Mouse (Mus musculus) midbrain, postnatal 0 days (tissue): ENCODE results near the gene Gab1. TPM values are rescaled to one million over a fixed set of nuclear protein-coding genes. Genes with fewer than 3 reads are reported as not detected.

Experiments used
- ATAC-seq: fragments of 200-750 bp; cut with Nextera tagmentation; 2 replicates; pipeline ENCODE4 v1.8.0; 2017; ENCODE audit warnings: moderate number of reproducible peaks, mild to moderate bottlenecking, moderate TSS enrichment, moderate library complexity; ENCODE audit not compliant: low FRiP score
- DNase-seq: peaks from one replicate; pipeline ENCODE4 v3.0.0-alpha.2; 2015; ENCODE audit warnings: low spot score
- H3K27ac ChIP-seq: fragments of 300-500 bp; sonication (generic); 2 replicates; pipeline ENCODE4 v1.5.1; 2014; ENCODE audit warnings: low read depth, mild to moderate bottlenecking, low read length, mixed read lengths
- H3K27me3 ChIP-seq: fragments of 300-500 bp; sonication (generic); 2 replicates; pipeline ENCODE4 v1.6.1; 2014; ENCODE audit warnings: low read length, control low read depth, mixed read lengths; ENCODE audit not compliant: insufficient read depth
- H3K36me3 ChIP-seq: fragments of 300-500 bp; sonication (generic); 2 replicates; pipeline ENCODE4 v1.6.1; 2014; ENCODE audit warnings: low read length, control low read depth, mixed read lengths; ENCODE audit not compliant: insufficient read depth
- H3K4me1 ChIP-seq: fragments of 300-500 bp; sonication (generic); 2 replicates; pipeline ENCODE4 v1.6.1; 2014; ENCODE audit warnings: mild to moderate bottlenecking, control low read depth, antibody characterized with exemption, low read length, mixed read lengths; ENCODE audit not compliant: insufficient read depth
- H3K4me2 ChIP-seq: fragments of 300-500 bp; sonication (generic); 2 replicates; pipeline ENCODE4 v1.6.1; 2014; ENCODE audit warnings: low read depth, mild to moderate bottlenecking, low read length, mixed read lengths; ENCODE audit not compliant: poor library complexity, severe bottlenecking
- H3K4me3 ChIP-seq: fragments of 300-500 bp; sonication (generic); 2 replicates; pipeline ENCODE4 v1.5.1; 2014; ENCODE audit warnings: low read depth, mild to moderate bottlenecking, low read length, moderate library complexity
- H3K9ac ChIP-seq: fragments of 300-500 bp; sonication (generic); replicated peaks from 2 replicates; pipeline ENCODE4 v1.6.1; 2014; ENCODE audit warnings: mild to moderate bottlenecking, low read length, moderate library complexity, mixed read lengths; ENCODE audit not compliant: poor library complexity, severe bottlenecking
- H3K9me3 ChIP-seq: fragments of 300-500 bp; sonication (generic); 2 replicates; pipeline ENCODE4 v1.6.1; 2016; ENCODE audit warnings: low read length, control low read depth
- CTCF ChIP-seq: IDR thresholded peaks from 2 replicates; pipeline ENCODE4 v1.5.1; 2016; ENCODE audit warnings: antibody characterized with exemption, mild to moderate bottlenecking
- WGBS: fragments of 180-500 bp; shearing (Covaris S2); extraction: QIAGEN DNeasy Blood & Tissue Kit; methylation state at CpG from one replicate; pipeline ENCODE4 v1.1.7; 2014; 5-methylcytosine and 5-hydroxymethylcytosine counted together
- polyA plus RNA-seq: library from polyadenylated mRNA; unstranded; fragments of >200 nt; fragmentation: Nextera tagmentation; extraction: Ambion mirVana; gene quantifications from 2 replicates; pipeline ENCODE4 v1.2.1, GENCODE M21; 2015
- total RNA-seq: library from RNA; depleted of rRNA; stranded (reverse); fragments of >200 nt; gene quantifications from 2 replicates; pipeline ENCODE4 v1.2.3, GENCODE M21; 2014

Gab1 gene
- total and polyA plus RNA-seq, 2 experiments from 2014 or later = 8.7 to 20.5 TPM

DNA sequence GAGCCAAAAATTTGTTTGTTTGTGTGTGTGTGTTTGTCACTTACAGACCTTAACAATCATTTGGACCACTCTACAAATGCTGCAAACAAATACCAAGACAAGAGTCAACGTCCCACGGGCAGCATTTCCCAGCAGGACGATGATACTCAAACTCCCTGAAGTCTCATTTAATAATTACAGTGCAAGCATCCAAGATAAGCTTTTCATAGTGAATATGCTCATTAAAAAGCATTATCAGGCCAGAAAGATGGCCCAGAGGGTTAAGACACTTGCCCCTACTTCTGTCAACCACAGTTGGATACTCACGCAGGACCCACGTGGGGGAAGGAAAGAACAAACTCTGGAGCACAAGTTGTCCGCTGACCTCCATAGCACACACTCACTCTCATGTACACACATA lies 4.8 kb downstream of the Gab1 start:
- TF ChIP-seq CTCF = no peak
- Histone ChIP-seq H3K9me3 (no peaks in the 10 kb centered on the region), H3K4me2 (no peak overlapping the region), H3K9ac (no peak overlapping the region), H3K4me3 (no peak overlapping the region), H3K4me1 (no peaks in the 10 kb centered on the region), H3K36me3 (no peaks in the 10 kb centered on the region), H3K27ac (no peak overlapping the region), H3K27me3 (no peaks in the 10 kb centered on the region)
- ATAC-seq (no peak), DNase-seq (no peak)
- WGBS = 89% methylated on average over 6 of the region's 6 CpGs

DNA sequence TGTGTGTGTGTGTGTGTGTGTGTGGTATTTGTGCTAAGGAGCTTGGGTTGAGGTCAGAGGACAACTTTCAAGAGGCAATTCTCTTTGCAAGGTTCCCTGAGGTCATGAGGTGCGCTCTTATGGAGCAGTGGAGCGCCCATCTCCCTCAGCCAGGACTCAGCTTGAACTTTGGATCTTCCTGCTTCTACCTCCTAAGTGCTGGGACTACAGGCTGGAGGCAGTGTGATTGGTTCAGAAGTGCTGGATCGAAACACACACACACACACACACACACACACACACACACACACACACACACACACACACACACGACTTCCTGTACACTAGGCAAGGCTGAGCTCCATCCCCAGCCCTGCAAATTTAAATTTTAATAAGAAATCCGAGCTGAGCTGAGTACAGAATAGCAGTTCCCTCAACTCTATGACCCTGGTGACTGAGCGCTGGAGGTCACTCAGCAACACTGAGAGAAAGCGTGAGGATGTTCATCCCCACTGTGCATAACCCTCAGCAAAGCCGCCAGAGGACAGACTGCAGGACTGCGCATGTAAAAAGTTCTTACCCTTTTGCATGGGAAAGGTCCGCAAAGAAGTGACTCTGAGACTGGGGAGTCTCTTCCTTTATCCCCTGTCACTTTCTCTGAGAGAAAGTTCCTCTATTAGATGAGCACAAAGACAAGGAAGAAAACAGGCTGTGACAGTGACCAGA lies 6.4 kb downstream of the Gab1 start:
- no peaks in the 10 kb centered on the region for H3K36me3 ChIP-seq
- H3K9ac ChIP-seq = no peak overlapping the region
- ATAC-seq (no peak), DNase-seq (no peak)
- no peaks in the 10 kb centered on the region for H3K4me1 ChIP-seq
- no peak overlapping the region for H3K4me2 ChIP-seq
- no peaks in the 10 kb centered on the region for H3K27me3 ChIP-seq
- H3K9me3 ChIP-seq = no peaks in the 10 kb centered on the region
- 59% methylated on average over 10 of the region's 10 CpGs for WGBS
- no peak overlapping the region for H3K27ac ChIP-seq
- TF ChIP-seq CTCF = no peak
- H3K4me3 ChIP-seq = no peak overlapping the region

DNA sequence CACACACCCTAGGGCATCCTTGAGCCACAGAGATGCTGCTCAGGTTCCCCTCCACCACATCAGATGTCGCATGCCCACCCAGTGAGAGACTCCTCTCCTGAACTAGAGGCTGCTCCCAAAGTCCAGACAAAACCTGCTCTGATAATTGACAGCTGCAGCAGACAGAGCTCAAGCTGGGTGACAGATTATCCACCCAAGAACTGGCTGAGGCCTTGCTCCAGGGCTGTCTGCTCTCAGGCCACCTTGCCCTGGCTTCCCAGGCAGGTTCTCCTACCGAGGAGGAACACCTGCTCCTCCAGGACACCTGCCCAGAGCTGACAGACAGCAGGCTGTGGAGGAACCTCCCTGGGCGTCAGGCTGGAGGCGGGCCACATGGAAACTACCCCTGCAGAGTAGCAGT lies 7.6 kb downstream of the Gab1 start:
- no peaks in the 10 kb centered on the region for H3K9me3 ChIP-seq
- no peaks in the 10 kb centered on the region for H3K27me3 ChIP-seq
- H3K4me1 ChIP-seq = no peaks in the 10 kb centered on the region
- H3K36me3 ChIP-seq = no peaks in the 10 kb centered on the region
- no peak for TF ChIP-seq CTCF
- no peak overlapping the region for H3K27ac ChIP-seq
- no peak overlapping the region for H3K4me2 ChIP-seq
- ATAC-seq (peak; percentile 36; the same call in 1 of the 2 replicates), DNase-seq (peak; percentile 54)
- WGBS = 44% methylated on average over 4 of the region's 4 CpGs
- H3K9ac ChIP-seq = no peak overlapping the region
- no peak overlapping the region for H3K4me3 ChIP-seq

DNA sequence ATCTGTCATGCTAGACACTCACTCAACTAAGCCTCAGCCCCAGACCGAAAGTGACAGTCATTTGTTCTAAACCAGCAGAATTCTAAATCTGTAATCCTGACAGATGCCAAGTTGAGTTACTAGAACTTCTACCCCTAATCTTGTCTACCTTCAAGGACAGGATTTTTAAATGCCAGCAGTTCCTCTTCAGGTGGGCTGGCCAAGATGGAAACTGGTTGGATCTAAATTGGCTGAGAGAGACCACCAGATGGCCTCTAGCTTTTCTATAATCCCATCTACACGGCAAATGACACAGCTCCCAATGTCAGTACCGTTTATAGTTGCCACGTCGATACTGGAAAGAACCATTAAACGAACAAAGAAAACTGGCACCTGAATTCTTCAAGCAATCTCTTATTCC lies 8.9 kb downstream of the Gab1 start:
- no peak for TF ChIP-seq CTCF
- H3K36me3 ChIP-seq = no peaks in the 10 kb centered on the region
- H3K27ac ChIP-seq = no peak overlapping the region
- no peak overlapping the region for H3K9ac ChIP-seq
- DNase-seq = no peak
- no peak overlapping the region for H3K4me3 ChIP-seq
- H3K27me3 ChIP-seq = no peaks in the 10 kb centered on the region
- no peaks in the 10 kb centered on the region for H3K4me1 ChIP-seq
- ATAC-seq = no peak
- no peaks in the 10 kb centered on the region for H3K9me3 ChIP-seq
- WGBS = 74% methylated on average over 6 of the region's 6 CpGs
- no peak overlapping the region for H3K4me2 ChIP-seq

DNA sequence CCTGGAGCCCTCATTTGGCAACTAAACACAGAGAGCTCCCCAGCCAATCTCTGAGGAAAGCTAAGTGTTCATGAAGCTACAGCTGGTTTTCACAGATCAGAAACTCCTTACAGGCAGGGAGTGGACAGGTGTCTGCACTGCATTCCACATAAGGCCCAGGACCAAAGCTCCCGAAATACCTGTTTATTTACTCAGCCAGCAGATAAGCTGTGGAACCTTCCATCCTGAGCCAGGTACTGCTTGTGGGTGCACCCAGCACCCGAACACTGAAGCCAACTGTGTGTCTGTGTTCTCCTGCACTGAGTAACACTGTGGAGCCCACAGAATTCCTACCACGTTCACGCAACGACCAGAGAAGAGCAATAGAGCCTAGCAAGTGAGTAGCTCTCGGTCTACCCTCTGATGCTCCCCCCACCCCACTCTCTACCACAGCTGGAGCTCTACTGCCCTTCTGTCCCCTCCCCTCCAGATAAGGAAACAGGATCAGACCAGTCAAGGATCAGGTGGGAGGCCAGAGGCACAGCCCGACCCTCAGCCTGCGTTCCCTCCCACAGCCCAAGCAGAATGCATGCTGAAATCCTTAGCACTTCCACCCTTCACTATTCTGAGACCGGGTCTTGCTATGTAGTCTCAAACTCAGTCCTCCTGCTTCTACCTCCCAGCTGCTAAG lies 9.6 kb downstream of the Gab1 start:
- H3K9ac ChIP-seq = no peak overlapping the region
- ATAC-seq = no peak
- DNase-seq = no peak
- no peak for TF ChIP-seq CTCF
- 80% methylated on average over 9 of the region's 9 CpGs for WGBS
- no peak overlapping the region for H3K4me3 ChIP-seq
- no peak overlapping the region for H3K4me2 ChIP-seq
- no peaks in the 10 kb centered on the region for H3K9me3 ChIP-seq
- no peaks in the 10 kb centered on the region for H3K27me3 ChIP-seq
- no peaks in the 10 kb centered on the region for H3K4me1 ChIP-seq
- H3K36me3 ChIP-seq = no peaks in the 10 kb centered on the region
- H3K27ac ChIP-seq = no peak overlapping the region

DNA sequence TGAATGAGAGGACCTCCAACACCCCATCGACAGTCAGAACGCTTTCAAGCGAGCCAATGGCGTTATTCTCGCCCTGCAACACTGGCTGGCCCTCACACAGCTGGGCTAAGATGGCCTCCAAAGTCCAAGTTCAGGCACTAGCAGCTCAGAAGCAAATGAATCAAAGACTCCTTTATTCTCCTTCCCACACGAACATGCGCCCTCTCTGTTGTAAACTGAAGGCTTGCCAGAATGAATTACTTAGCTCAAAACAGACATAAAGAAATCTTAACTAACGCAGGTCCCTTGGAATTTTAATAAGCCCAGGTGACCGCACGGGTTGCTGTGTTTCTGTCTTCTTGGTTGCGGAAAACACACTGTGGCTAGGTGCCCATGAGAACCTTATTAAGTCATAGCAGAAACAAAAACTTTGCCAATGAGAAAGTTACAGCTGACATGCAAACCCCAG lies 10.4 kb downstream of the Gab1 start:
- H3K9ac ChIP-seq = no peak overlapping the region
- no peak for TF ChIP-seq CTCF
- no peaks in the 10 kb centered on the region for H3K9me3 ChIP-seq
- ATAC-seq (peak; percentile 32; the same call in 1 of the 2 replicates), DNase-seq (peak; percentile 55)
- no peak overlapping the region for H3K4me3 ChIP-seq
- no peaks in the 10 kb centered on the region for H3K27me3 ChIP-seq
- H3K27ac ChIP-seq = 0 out of 2 replicates have a peak overlapping the region, but pooled peaks have one; percentile 4
- WGBS = 42% methylated on average over 11 of the region's 11 CpGs
- no peaks in the 10 kb centered on the region for H3K4me1 ChIP-seq
- no peaks in the 10 kb centered on the region for H3K36me3 ChIP-seq
- H3K4me2 ChIP-seq = no peak overlapping the region
